Mouse (Mus musculus) stomach, postnatal 0 days (tissue): ENCODE data around the gene Irf2bp2.

Experiments used
- CTCF ChIP-seq: IDR thresholded peaks from 2 replicates; pipeline ENCODE4 v1.5.1; 2016; ENCODE audit warnings: antibody characterized with exemption, low read depth, mild to moderate bottlenecking, moderate library complexity
- EP300 ChIP-seq: optimal IDR thresholded peaks from 2 replicates; pipeline ENCODE3; 2016; ENCODE audit warnings: antibody characterized with exemption

DNA sequence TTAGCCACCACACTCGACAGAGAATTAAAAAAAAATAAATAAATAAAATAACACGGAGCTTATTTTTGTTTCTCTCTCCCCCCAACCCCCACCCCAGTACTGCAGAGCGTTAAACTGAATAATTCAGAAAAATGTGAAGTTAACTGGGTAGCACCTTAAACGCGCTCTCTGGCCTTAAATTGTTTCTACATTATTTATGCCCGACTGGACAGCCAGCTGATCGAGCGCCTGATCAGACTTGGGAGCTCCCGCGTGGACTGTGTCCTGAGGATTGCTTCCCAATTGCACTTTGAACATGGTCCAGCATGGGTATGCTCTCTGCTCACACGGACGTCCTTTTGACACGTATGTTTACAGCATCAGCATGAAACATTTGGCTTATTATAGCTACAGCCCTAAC lies 10.3 kb downstream of the Irf2bp2 start:
- TF ChIP-seq CTCF (no peak), EP300 (peak; percentile 33)
